Mouse (Mus musculus) ES-CJ7 (cell line): ENCODE results near the gene Scd4.
"Not testable (repeated sequence)": the region's sequence is repeated elsewhere in the genome, so short reads cannot be mapped to it uniquely, and the experiment has no call there.

ENCODE experiments used
- DNase-seq: peaks from one replicate; pipeline ENCODE4 v3.0.0; 2011; ENCODE audit warnings: low read depth, low spot score

Gene Scd4

GRCm38 (mm10) chr19:44316752-44317315, 16.1 kb upstream of the Scd4 start:
- DNase-seq: peak; percentile 56

GRCm38 (mm10) chr19:44317391-44317790, 15.5 kb upstream of the Scd4 start:
- peak; percentile 58 for DNase-seq

- peak; percentile 61 for DNase-seq
Measured at GRCm38 (mm10) chr19:44318545-44318944, 14.3 kb upstream of the Scd4 start.

- no peak for DNase-seq
Measured at GRCm38 (mm10) chr19:44320316-44320715, 12.6 kb upstream of the Scd4 start.

- no peak for DNase-seq
Measured at GRCm38 (mm10) chr19:44321201-44321600, 11.7 kb upstream of the Scd4 start.

GRCm38 (mm10) chr19:44321631-44322030, 11.3 kb upstream of the Scd4 start:
- DNase-seq: peak; percentile 36

- DNase-seq: no peak
Measured at GRCm38 (mm10) chr19:44329566-44329965, 3.3 kb upstream of the Scd4 start.

- DNase-seq: not testable (repeated sequence)
Measured at GRCm38 (mm10) chr19:44331128-44331527, 1.8 kb upstream of the Scd4 start.

GRCm38 (mm10) chr19:44331911-44332310, 981 bp upstream of the Scd4 start:
- no peak for DNase-seq

GRCm38 (mm10) chr19:44332326-44332725, 566 bp upstream of the Scd4 start:
- DNase-seq: no peak

GRCm38 (mm10) chr19:44333991-44334390, 1.1 kb downstream of the Scd4 start:
- DNase-seq: no peak

GRCm38 (mm10) chr19:44335876-44336662, 3.2 kb downstream of the Scd4 start:
- DNase-seq: no peak

- DNase-seq: no peak
Measured at GRCm38 (mm10) chr19:44349689-44350088, 16.8 kb downstream of the Scd4 start.

- DNase-seq: no peak
Measured at GRCm38 (mm10) chr19:44351756-44352155, 18.9 kb downstream of the Scd4 start.

- no peak for DNase-seq
Measured at GRCm38 (mm10) chr19:44358700-44359099, 25.8 kb downstream of the Scd4 start.

- DNase-seq: peak; percentile 93
Measured at GRCm38 (mm10) chr19:44363529-44363928, 30.6 kb downstream of the Scd4 start.

GRCm38 (mm10) chr19:44364029-44364428, 31.1 kb downstream of the Scd4 start:
- DNase-seq: no peak

- no peak for DNase-seq
Measured at GRCm38 (mm10) chr19:44365733-44366132, 32.8 kb downstream of the Scd4 start.

- not testable (repeated sequence) for DNase-seq
Measured at GRCm38 (mm10) chr19:44367076-44367475, 34.2 kb downstream of the Scd4 start.

- no peak for DNase-seq
Measured at GRCm38 (mm10) chr19:44369371-44369770, 36.5 kb downstream of the Scd4 start.

GRCm38 (mm10) chr19:44370231-44370630, 37.3 kb downstream of the Scd4 start:
- no peak for DNase-seq

GRCm38 (mm10) chr19:44372969-44373368, 40.1 kb downstream of the Scd4 start:
- DNase-seq: peak; percentile 86

- DNase-seq: no peak
Measured at GRCm38 (mm10) chr19:44376511-44376951, 43.6 kb downstream of the Scd4 start.
